Mouse (Mus musculus) erythroblast, adult 5-6 weeks (primary cell): Measurements from ENCODE around the gene Gpr146. TPM values are rescaled to one million over a fixed set of nuclear protein-coding genes. Genes with fewer than 3 reads are reported as not detected.

Source experiments
- ATAC-seq: replicated peaks from 2 replicates; pipeline ENCODE4 v1.8.0; 2016; ENCODE audit warnings: moderate number of reproducible peaks, mild to moderate bottlenecking, moderate TSS enrichment, inconsistent platforms; ENCODE audit not compliant: poor library complexity, low FRiP score, severe bottlenecking
- total RNA-seq, 2 experiments: library from RNA; stranded (forward) in 1 of 2; stranded (reverse) in 1 of 2; fragments of 150-400 nt in 1 of 2; fragments of 200-764, 138-1000 nt in 1 of 2; gene quantifications; 2 replicates each; pipeline versions ENCODE4 v1.2.3 to v1.2.4; 2015 to 2017; ENCODE audit warnings: low replicate concordance in 2 of 2

The Gpr146 gene
- total RNA-seq, 2 experiments from 2014 or later: 27.3 to 49.4 TPM

- ATAC-seq: peak; percentile 6
Observed at GRCm38 (mm10) chr5:139379771-139380384, 2.4 kb downstream of the Gpr146 start.

GRCm38 (mm10) chr5:139380385-139381248 is 3.1 kb downstream of the Gpr146 start:
- peak; percentile 65 for ATAC-seq

GRCm38 (mm10) chr5:139381586-139382513 is 4.4 kb downstream of the Gpr146 start:
- ATAC-seq: peak; percentile 40

- ATAC-seq: peak; percentile 59
Observed at GRCm38 (mm10) chr5:139382760-139383159, 5.3 kb downstream of the Gpr146 start.

GRCm38 (mm10) chr5:139383234-139383633 is 5.7 kb downstream of the Gpr146 start:
- ATAC-seq: no peak

GRCm38 (mm10) chr5:139384531-139384930 is 7.0 kb downstream of the Gpr146 start:
- ATAC-seq: no peak

GRCm38 (mm10) chr5:139386047-139386446 is 8.6 kb downstream of the Gpr146 start:
- no peak for ATAC-seq

- peak; percentile 23; the same call in 1 of the 2 replicates for ATAC-seq
Observed at GRCm38 (mm10) chr5:139387329-139388194, 10.1 kb downstream of the Gpr146 start.

- no peak for ATAC-seq
Observed at GRCm38 (mm10) chr5:139388195-139388570, 10.7 kb downstream of the Gpr146 start.

GRCm38 (mm10) chr5:139388694-139389675 is 11.5 kb downstream of the Gpr146 start:
- ATAC-seq: peak; percentile 51

- peak; percentile 72 for ATAC-seq
Observed at GRCm38 (mm10) chr5:139389676-139390061, 12.2 kb downstream of the Gpr146 start.

- ATAC-seq: peak; percentile 24; the same call in 1 of the 2 replicates
Observed at GRCm38 (mm10) chr5:139390324-139391119, 13.0 kb downstream of the Gpr146 start.

- ATAC-seq: no peak
Observed at GRCm38 (mm10) chr5:139391309-139391990, 14.0 kb downstream of the Gpr146 start.

- no peak for ATAC-seq
Observed at GRCm38 (mm10) chr5:139392219-139393196, 15.0 kb downstream of the Gpr146 start.

- no peak for ATAC-seq
Observed at GRCm38 (mm10) chr5:139393197-139393588, 15.7 kb downstream of the Gpr146 start.

- ATAC-seq: no peak
Observed at GRCm38 (mm10) chr5:139394399-139394798, 16.9 kb downstream of the Gpr146 start.
